Mouse (Mus musculus) forebrain, embryonic 15.5 days (tissue): Measurements from ENCODE around the gene Lamtor2. TPM values are rescaled to one million over a fixed set of nuclear protein-coding genes. Genes with fewer than 3 reads are reported as not detected.

Source experiments
- ATAC-seq: fragments of 200-750 bp; cut with Nextera tagmentation; replicated peaks from 2 replicates; pipeline ENCODE4 v1.8.0; 2017; ENCODE audit warnings: mild to moderate bottlenecking, moderate TSS enrichment, moderate library complexity
- H3K27ac ChIP-seq: fragments of 300-500 bp; sonication (generic); replicated peaks from 2 replicates; pipeline ENCODE4 v1.5.1; 2015; ENCODE audit warnings: mild to moderate bottlenecking, inconsistent platforms
- H3K27me3 ChIP-seq: fragments of 300-500 bp; sonication (generic); 2 replicates; pipeline ENCODE4 v1.6.1; 2015; ENCODE audit warnings: inconsistent platforms
- H3K36me3 ChIP-seq: fragments of 300-500 bp; sonication (generic); 2 replicates; pipeline ENCODE4 v1.6.1; 2015; ENCODE audit warnings: mild to moderate bottlenecking, inconsistent platforms
- H3K4me1 ChIP-seq: fragments of 300-500 bp; sonication (generic); 2 replicates; pipeline ENCODE4 v1.6.1; 2015; ENCODE audit warnings: inconsistent platforms
- H3K4me2 ChIP-seq: fragments of 300-500 bp; sonication (generic); replicated peaks from 2 replicates; pipeline ENCODE4 v1.6.1; 2015; ENCODE audit warnings: mild to moderate bottlenecking, inconsistent platforms
- H3K4me3 ChIP-seq: fragments of 300-500 bp; sonication (generic); 2 replicates; pipeline ENCODE4 v1.5.1; 2015; ENCODE audit warnings: mild to moderate bottlenecking, inconsistent platforms
- H3K9ac ChIP-seq: fragments of 300-500 bp; sonication (generic); replicated peaks from 2 replicates; pipeline ENCODE4 v1.6.1; 2015; ENCODE audit warnings: mild to moderate bottlenecking, inconsistent platforms
- H3K9me3 ChIP-seq: fragments of 300-500 bp; sonication (generic); 2 replicates; pipeline ENCODE4 v1.6.1; 2016; ENCODE audit warnings: inconsistent platforms
- whole genome bisulfite sequencing: fragments of 180-500 bp; shearing (Covaris S2); methylation state at CpG from one replicate; pipeline ENCODE4 v1.1.7; 2015; ENCODE audit warnings: mixed read lengths; 5-methylcytosine and 5-hydroxymethylcytosine counted together
- polyA plus RNA-seq: library from polyadenylated mRNA; unstranded; fragments of >200 nt; fragmentation: Nextera tagmentation; extraction: Ambion mirVana; gene quantifications from 2 replicates; pipeline ENCODE4 v1.2.1, GENCODE M21; 2015

Lamtor2 gene
- polyA plus RNA-seq, 1 experiment from 2014 or later: 169 TPM

- Histone ChIP-seq H3K36me3 (peaks cover 95% of the 10 kb centered on the region), H3K4me2 (no peak overlapping the region), H3K4me3 (no peak overlapping the region), H3K4me1 (peaks cover 5% of the 10 kb centered on the region; the same call in 1 of the 2 replicates), H3K9me3 (no peaks in the 10 kb centered on the region), H3K9ac (no peak overlapping the region), H3K27me3 (no peaks in the 10 kb centered on the region), H3K27ac (no peak overlapping the region)
- WGBS: 94% methylated on average over 3 of the region's 3 CpGs
- no peak for ATAC-seq
Observed at GRCm38 (mm10) chr3:88566116-88566515, 13.2 kb upstream of the Lamtor2 start.

GRCm38 (mm10) chr3:88563966-88564365 lies 11.1 kb upstream of the Lamtor2 start:
- no peak overlapping the region for H3K4me2 ChIP-seq
- peaks cover 97% of the 10 kb centered on the region for H3K36me3 ChIP-seq
- H3K9me3 ChIP-seq: no peaks in the 10 kb centered on the region
- peaks cover 5% of the 10 kb centered on the region; the same call in 1 of the 2 replicates for H3K4me1 ChIP-seq
- H3K27ac ChIP-seq: no peak overlapping the region
- H3K4me3 ChIP-seq: no peak overlapping the region
- no peak overlapping the region for H3K9ac ChIP-seq
- 87% methylated on average over 7 of the region's 7 CpGs for WGBS
- ATAC-seq: no peak
- no peaks in the 10 kb centered on the region for H3K27me3 ChIP-seq

GRCm38 (mm10) chr3:88563442-88563841 lies 10.6 kb upstream of the Lamtor2 start:
- Histone ChIP-seq H3K4me3 (no peak overlapping the region), H3K9me3 (no peaks in the 10 kb centered on the region), H3K9ac (no peak overlapping the region), H3K27me3 (no peaks in the 10 kb centered on the region), H3K4me2 (no peak overlapping the region), H3K4me1 (peaks cover 5% of the 10 kb centered on the region; the same call in 1 of the 2 replicates), H3K27ac (no peak overlapping the region), H3K36me3 (peaks cover 95% of the 10 kb centered on the region)
- no peak for ATAC-seq
- 62% methylated on average over 4 of the region's 4 CpGs for WGBS

GRCm38 (mm10) chr3:88561989-88562388 lies 9.1 kb upstream of the Lamtor2 start:
- no peak overlapping the region for H3K4me2 ChIP-seq
- H3K4me1 ChIP-seq: peaks cover 5% of the 10 kb centered on the region; the same call in 1 of the 2 replicates
- H3K36me3 ChIP-seq: peaks cover 93% of the 10 kb centered on the region
- WGBS: 57% methylated on average over 4 of the region's 4 CpGs
- H3K9ac ChIP-seq: no peak overlapping the region
- no peak overlapping the region for H3K27ac ChIP-seq
- ATAC-seq: 0 out of 2 replicates have a peak, but pooled peaks have one; percentile 41
- H3K9me3 ChIP-seq: no peaks in the 10 kb centered on the region
- H3K4me3 ChIP-seq: no peak overlapping the region
- H3K27me3 ChIP-seq: no peaks in the 10 kb centered on the region

GRCm38 (mm10) chr3:88559596-88559995 lies 6.7 kb upstream of the Lamtor2 start:
- Histone ChIP-seq H3K4me2 (no peak overlapping the region), H3K27ac (no peak overlapping the region), H3K36me3 (peaks cover 84% of the 10 kb centered on the region), H3K4me1 (peaks cover 18% of the 10 kb centered on the region), H3K9ac (no peak overlapping the region), H3K27me3 (no peaks in the 10 kb centered on the region), H3K4me3 (no peak overlapping the region), H3K9me3 (no peaks in the 10 kb centered on the region)
- WGBS: 92% methylated on average over 9 of the region's 9 CpGs
- no peak for ATAC-seq

GRCm38 (mm10) chr3:88556616-88557015 lies 3.7 kb upstream of the Lamtor2 start:
- no peaks in the 10 kb centered on the region for H3K9me3 ChIP-seq
- peaks cover 56% of the 10 kb centered on the region for H3K36me3 ChIP-seq
- H3K4me1 ChIP-seq: peaks cover 26% of the 10 kb centered on the region
- no peak overlapping the region for H3K4me3 ChIP-seq
- 96% methylated on average over 8 of the region's 8 CpGs for whole genome bisulfite sequencing
- no peak overlapping the region for H3K9ac ChIP-seq
- H3K27ac ChIP-seq: no peak overlapping the region
- no peaks in the 10 kb centered on the region for H3K27me3 ChIP-seq
- ATAC-seq: no peak
- H3K4me2 ChIP-seq: no peak overlapping the region

GRCm38 (mm10) chr3:88555731-88556130 lies 2.9 kb upstream of the Lamtor2 start:
- Histone ChIP-seq H3K4me2 (no peak overlapping the region), H3K9me3 (no peaks in the 10 kb centered on the region), H3K4me3 (no peak overlapping the region), H3K4me1 (peaks cover 29% of the 10 kb centered on the region), H3K27me3 (no peaks in the 10 kb centered on the region), H3K9ac (no peak overlapping the region), H3K27ac (no peak overlapping the region), H3K36me3 (peaks cover 47% of the 10 kb centered on the region)
- WGBS: 96% methylated on average over 6 of the region's 6 CpGs
- no peak for ATAC-seq

GRCm38 (mm10) chr3:88555069-88555605 lies 2.3 kb upstream of the Lamtor2 start:
- no peaks in the 10 kb centered on the region for H3K9me3 ChIP-seq
- H3K27me3 ChIP-seq: no peaks in the 10 kb centered on the region
- ATAC-seq: no peak
- peaks cover 41% of the 10 kb centered on the region for H3K36me3 ChIP-seq
- H3K4me2 ChIP-seq: peak overlapping the region; percentile 90
- 87% methylated on average over 5 of the region's 5 CpGs for WGBS
- no peak overlapping the region for H3K27ac ChIP-seq
- H3K4me1 ChIP-seq: peaks cover 29% of the 10 kb centered on the region
- no peak overlapping the region for H3K4me3 ChIP-seq
- no peak overlapping the region for H3K9ac ChIP-seq

- peaks cover 29% of the 10 kb centered on the region for H3K4me1 ChIP-seq
- peak overlapping the region; percentile 88 for H3K9ac ChIP-seq
- peak overlapping the region; percentile 90 for H3K4me2 ChIP-seq
- H3K4me3 ChIP-seq: peak overlapping the region; percentile 93
- H3K36me3 ChIP-seq: peaks cover 30% of the 10 kb centered on the region
- H3K9me3 ChIP-seq: no peaks in the 10 kb centered on the region
- H3K27me3 ChIP-seq: no peaks in the 10 kb centered on the region
- peak overlapping the region; percentile 94 for H3K27ac ChIP-seq
- under 1% methylated on average over 41 of the region's 41 CpGs for WGBS
- ATAC-seq: peak; percentile 32
Observed at GRCm38 (mm10) chr3:88553880-88554586, 1.2 kb upstream of the Lamtor2 start.

- peak; percentile 84 for ATAC-seq
- H3K4me1 ChIP-seq: peaks cover 29% of the 10 kb centered on the region
- H3K36me3 ChIP-seq: peaks cover 27% of the 10 kb centered on the region
- H3K9me3 ChIP-seq: no peaks in the 10 kb centered on the region
- H3K27me3 ChIP-seq: no peaks in the 10 kb centered on the region
- peak within 1 kb of the TSS; percentile 90 for H3K4me2 ChIP-seq
- H3K27ac ChIP-seq: peak within 1 kb of the TSS; percentile 94
- WGBS: under 1% methylated on average over 36 of the region's 37 CpGs
- peak within 1 kb of the TSS; percentile 93 for H3K4me3 ChIP-seq
- peak within 1 kb of the TSS; percentile 88 for H3K9ac ChIP-seq
Observed at GRCm38 (mm10) chr3:88553525-88553879, 628 bp upstream of the Lamtor2 start, which contains the start of gene Ubqln4. TSS of gene Ubqln4 (plus strand) at chr3:88553758.

GRCm38 (mm10) chr3:88552082-88552645 lies 710 bp downstream of the Lamtor2 start:
- Histone ChIP-seq H3K9ac (peak overlapping the region; percentile 58), H3K36me3 (peaks cover 17% of the 10 kb centered on the region), H3K27me3 (no peaks in the 10 kb centered on the region), H3K4me2 (peak overlapping the region; percentile 90), H3K27ac (peak overlapping the region; percentile 94), H3K4me3 (peak overlapping the region; percentile 93), H3K4me1 (peaks cover 29% of the 10 kb centered on the region), H3K9me3 (no peaks in the 10 kb centered on the region)
- WGBS: 25% methylated on average over 16 of the region's 16 CpGs
- ATAC-seq: no peak

- Histone ChIP-seq H3K9me3 (no peaks in the 10 kb centered on the region), H3K4me2 (peak overlapping the region; percentile 90; the same call in 1 of the 2 replicates), H3K27ac (no peak overlapping the region), H3K4me3 (peak overlapping the region; percentile 93; the same call in 1 of the 2 replicates), H3K9ac (peak overlapping the region; percentile 58; the same call in 1 of the 2 replicates), H3K36me3 (peaks cover 11% of the 10 kb centered on the region), H3K27me3 (no peaks in the 10 kb centered on the region), H3K4me1 (peaks cover 29% of the 10 kb centered on the region)
- 85% methylated on average over 4 of the region's 4 CpGs for WGBS
- no peak for ATAC-seq
Observed at GRCm38 (mm10) chr3:88551586-88551985, 1.3 kb downstream of the Lamtor2 start.
